Mouse (Mus musculus) myocyte (in vitro differentiated cells): ENCODE results near the gene Sema4a. TPM values are rescaled to one million over a fixed set of nuclear protein-coding genes. Genes with fewer than 3 reads are reported as not detected.

Experiments
- H3K27me3 ChIP-seq: one replicate; pipeline ENCODE4 v1.6.1; 2011; ENCODE audit not compliant: control insufficient read depth, insufficient read depth, insufficient read length
- H3K36me3 ChIP-seq: one replicate; pipeline ENCODE4 v1.6.1; 2011; ENCODE audit not compliant: control insufficient read depth, insufficient read depth
- H3K4me2 ChIP-seq: one replicate; pipeline ENCODE4 v1.6.1; 2011; ENCODE audit warnings: low read depth, control low read depth
- H3K4me3 ChIP-seq: one replicate; pipeline ENCODE4 v1.5.1; 2011; ENCODE audit warnings: mild to moderate bottlenecking, control low read depth, moderate library complexity
- H3K79me2 ChIP-seq: one replicate; pipeline ENCODE4 v1.6.1; 2011; ENCODE audit not compliant: control insufficient read depth, insufficient read depth
- H3ac ChIP-seq: one replicate; pipeline ENCODE4 v1.6.1; 2011; ENCODE audit not compliant: control insufficient read depth, insufficient read length
- CEBPB ChIP-seq: IDR thresholded peaks from 2 replicates; pipeline ENCODE4 v1.6.1; 2011; ENCODE audit warnings: mild to moderate bottlenecking, moderate library complexity; ENCODE audit not compliant: poor library complexity, insufficient read depth, severe bottlenecking
- E2F4 ChIP-seq: IDR thresholded peaks from one replicate; pipeline ENCODE4 v1.6.1; 2011; ENCODE audit warnings: mild to moderate bottlenecking, control low read depth, moderate library complexity; ENCODE audit not compliant: insufficient read depth
- MAX ChIP-seq: IDR thresholded peaks from one replicate; pipeline ENCODE4 v1.6.1; 2011; ENCODE audit warnings: low read depth, mild to moderate bottlenecking, control low read depth
- MYOD1 ChIP-seq, 3 experiments: IDR thresholded peaks; one replicate each; pipeline ENCODE4 v1.6.1; 2011; ENCODE audit warnings: control low read depth in 2 of 3, low read depth in 2 of 3, mild to moderate bottlenecking in 2 of 3, moderate library complexity in 1 of 3; ENCODE audit not compliant: insufficient read length in 2 of 3, control insufficient read depth in 1 of 3
- MYOG ChIP-seq, 3 experiments: IDR thresholded peaks; one replicate each; pipeline ENCODE4 v1.6.1; 2011; ENCODE audit warnings: control low read depth in 2 of 3, low read depth in 2 of 3, mild to moderate bottlenecking in 2 of 3; ENCODE audit not compliant: insufficient read length in 2 of 3, control insufficient read depth in 1 of 3, insufficient read depth in 1 of 3
- POLR2A ChIP-seq: IDR thresholded peaks from one replicate; pipeline ENCODE4 v1.6.1; 2011; ENCODE audit warnings: low read depth, mild to moderate bottlenecking, control low read depth, moderate library complexity; ENCODE audit not compliant: insufficient read length
- POLR2AphosphoS2 ChIP-seq: IDR thresholded peaks from one replicate; pipeline ENCODE4 v1.6.1; 2011; ENCODE audit warnings: low read depth, control low read depth; ENCODE audit not compliant: insufficient read length
- REST ChIP-seq: IDR thresholded peaks from one replicate; pipeline ENCODE4 v1.6.1; 2011; ENCODE audit warnings: mild to moderate bottlenecking, control low read depth, moderate library complexity; ENCODE audit not compliant: insufficient read depth, insufficient read length
- SRF ChIP-seq: IDR thresholded peaks from one replicate; pipeline ENCODE4 v1.6.1; 2011; ENCODE audit warnings: low read depth; ENCODE audit not compliant: control insufficient read depth, insufficient read length
- TCF12 ChIP-seq: IDR thresholded peaks from one replicate; pipeline ENCODE4 v1.6.1; 2011; ENCODE audit warnings: mild to moderate bottlenecking, control low read depth; ENCODE audit not compliant: poor library complexity, insufficient read depth, severe bottlenecking
- TCF3 ChIP-seq: IDR thresholded peaks from one replicate; pipeline ENCODE4 v1.6.1; 2011; ENCODE audit warnings: low read depth, control low read depth; ENCODE audit not compliant: insufficient read length
- USF1 ChIP-seq: IDR thresholded peaks from one replicate; pipeline ENCODE4 v1.6.1; 2011; ENCODE audit warnings: low read depth, mild to moderate bottlenecking, control low read depth, moderate library complexity
- polyA plus RNA-seq: library from polyadenylated mRNA; unstranded; fragments of >200 nt; fragmentation: generic; extraction: Trizol; gene quantifications from one replicate; pipeline ENCODE4 v1.2.1, GENCODE M21; 2012; ENCODE audit warnings: missing spikeins

Gene Sema4a
- polyA plus RNA-seq, 1 experiment: 0.35 TPM

GRCm38 (mm10) chr3:88503881-88504746, 43.1 kb upstream of the Sema4a start:
- peak overlapping the region; percentile 100 for H3K4me3 ChIP-seq
- no peak for TF ChIP-seq REST
- TF ChIP-seq POLR2AphosphoS2: no peak
- H3K36me3 ChIP-seq: no peaks in the 10 kb centered on the region
- peaks cover 38% of the 10 kb centered on the region for H3K79me2 ChIP-seq
- no peak overlapping the region for H3ac ChIP-seq
- peak overlapping the region; percentile 92 for H3K4me2 ChIP-seq
- no peaks in the 10 kb centered on the region for H3K27me3 ChIP-seq

GRCm38 (mm10) chr3:88503505-88503863, 42.5 kb upstream of the Sema4a start:
- TF ChIP-seq CEBPB: no peak
- peak in 1 of 3 experiments; percentile 10 for TF ChIP-seq MYOD1 (IDR thresholded peaks at IDR 0.05; ENCODE audit: control insufficient read depth in 1 of 3, insufficient read length in 2 of 3, low read depth in 2 of 3)
- TF ChIP-seq MAX: no peak
- Histone ChIP-seq H3K4me2 (peak overlapping the region; percentile 92), H3ac (peak overlapping the region; percentile 75), H3K79me2 (peaks cover 44% of the 10 kb centered on the region), H3K36me3 (peaks cover 5% of the 10 kb centered on the region), H3K27me3 (no peaks in the 10 kb centered on the region), H3K4me3 (peak overlapping the region; percentile 100)

- Histone ChIP-seq H3K4me2 (peak overlapping the region; percentile 92), H3K36me3 (peaks cover 11% of the 10 kb centered on the region), H3K79me2 (peaks cover 50% of the 10 kb centered on the region), H3ac (peak overlapping the region; percentile 75), H3K4me3 (peak overlapping the region; percentile 100), H3K27me3 (no peaks in the 10 kb centered on the region)
- TF ChIP-seq SRF (peak; percentile 67), MAX (no peak), USF1 (no peak), E2F4 (peak; percentile 49), MYOG (IDR thresholded peaks at IDR 0.05; ENCODE audit: control insufficient read depth in 1 of 3, insufficient read depth in 1 of 3, insufficient read length in 2 of 3, low read depth in 2 of 3) (peak in 1 of 3 experiments; percentile 9), TCF12 (no peak), POLR2A (peak; percentile 98), MYOD1 (IDR thresholded peaks at IDR 0.05; ENCODE audit: control insufficient read depth in 1 of 3, insufficient read length in 2 of 3, low read depth in 2 of 3) (no peak), CEBPB (no peak), TCF3 (no peak), POLR2AphosphoS2 (peak; percentile 100), REST (peak; percentile 61)
Observed at GRCm38 (mm10) chr3:88502641-88503504, 41.9 kb upstream of the Sema4a start.

GRCm38 (mm10) chr3:88502031-88502571, 41.1 kb upstream of the Sema4a start:
- Histone ChIP-seq H3K4me3 (peak overlapping the region; percentile 100), H3K79me2 (peaks cover 58% of the 10 kb centered on the region), H3K27me3 (no peaks in the 10 kb centered on the region), H3K4me2 (peak overlapping the region; percentile 24), H3K36me3 (peaks cover 18% of the 10 kb centered on the region), H3ac (peak overlapping the region; percentile 75)
- no peak for TF ChIP-seq MAX
- peak; percentile 39 for TF ChIP-seq POLR2A
- peak; percentile 66 for TF ChIP-seq POLR2AphosphoS2
- no peak for TF ChIP-seq USF1

GRCm38 (mm10) chr3:88501366-88502030, 40.5 kb upstream of the Sema4a start:
- no peak for TF ChIP-seq MYOG (IDR thresholded peaks at IDR 0.05; ENCODE audit: control insufficient read depth in 1 of 3, insufficient read depth in 1 of 3, insufficient read length in 2 of 3, low read depth in 2 of 3)
- TF ChIP-seq POLR2A: peak; percentile 7
- peak overlapping the region; percentile 100 for H3K4me3 ChIP-seq
- peaks cover 64% of the 10 kb centered on the region for H3K79me2 ChIP-seq
- H3ac ChIP-seq: peak overlapping the region; percentile 75
- peaks cover 18% of the 10 kb centered on the region for H3K36me3 ChIP-seq
- no peaks in the 10 kb centered on the region for H3K27me3 ChIP-seq
- H3K4me2 ChIP-seq: peak overlapping the region; percentile 86
